Mouse (Mus musculus): ENCODE measurements around the gene P2ry6.

GRCm38 (mm10) chr7:100916526-100916925 lies 57.9 kb downstream of the P2ry6 start:
- TF ChIP-seq CTCF (IDR thresholded peaks at IDR 0.05; ENCODE audit: extremely low read depth, insufficient read depth, low read length) (no peak), POLR2A (IDR thresholded peaks at IDR 0.05; ENCODE audit: extremely low read depth, insufficient read depth, low read length) (no peak)
